Mouse (Mus musculus) thymus, adult 2 months (tissue): Measurements from ENCODE around the gene Gclc. TPM values are rescaled to one million over a fixed set of nuclear protein-coding genes. Genes with fewer than 3 reads are reported as not detected.

ENCODE experiments used
- DNase-seq: peaks from one replicate; pipeline ENCODE4 v3.0.0; 2021
- H3K27ac ChIP-seq: fragments of 200-500 bp; 2 replicates; pipeline ENCODE4 v1.5.1; 2012; ENCODE audit warnings: low read length, control low read depth; ENCODE audit not compliant: control insufficient read depth, insufficient read depth
- H3K27me3 ChIP-seq: fragments of 200-500 bp; 2 replicates; pipeline ENCODE4 v1.6.1; 2012; ENCODE audit warnings: mild to moderate bottlenecking, low read length, moderate library complexity, mixed read lengths; ENCODE audit not compliant: control insufficient read depth, insufficient read depth
- H3K36me3 ChIP-seq: fragments of 200-500 bp; 2 replicates; pipeline ENCODE4 v1.6.1; 2012; ENCODE audit warnings: mild to moderate bottlenecking, low read length, moderate library complexity; ENCODE audit not compliant: control insufficient read depth, insufficient read depth
- H3K4me1 ChIP-seq: fragments of 200-500 bp; replicated peaks from 2 replicates; pipeline ENCODE4 v1.6.1; 2012; ENCODE audit warnings: low read length; ENCODE audit not compliant: control insufficient read depth, insufficient read depth
- H3K4me3 ChIP-seq: fragments of 200-500 bp; 2 replicates; pipeline ENCODE4 v1.5.1; 2012; ENCODE audit warnings: mild to moderate bottlenecking, low read length, control low read depth, moderate library complexity; ENCODE audit not compliant: control insufficient read depth, insufficient read depth
- CTCF ChIP-seq: fragments of 200-500 bp; IDR thresholded peaks from 2 replicates; pipeline ENCODE4 v1.5.1; 2012; ENCODE audit warnings: mild to moderate bottlenecking, control low read depth, low read length, moderate library complexity, borderline replicate concordance; ENCODE audit not compliant: control insufficient read depth, poor library complexity, insufficient read depth; ENCODE audit errors: extremely low read depth
- POLR2A ChIP-seq: fragments of 200-500 bp; IDR thresholded peaks from 2 replicates; pipeline ENCODE4 v1.6.1; 2012; ENCODE audit warnings: mild to moderate bottlenecking, low read length, control low read depth, moderate library complexity; ENCODE audit not compliant: control insufficient read depth, poor library complexity, insufficient read depth; ENCODE audit errors: extremely low read depth
- WGBS: fragments of 180-500 bp; shearing (Covaris S2); methylation state at CpG from one replicate; pipeline ENCODE4 v1.1.7; 2018; 5-methylcytosine and 5-hydroxymethylcytosine counted together
- polyA plus RNA-seq: library from polyadenylated mRNA; depleted of rRNA; stranded (reverse); fragments of >200 nt; gene quantifications from 2 replicates; pipeline ENCODE4 v1.2.3, GENCODE M21; 2012; rRNA removed

The Gclc gene
- polyA plus RNA-seq: 24.7 and 26.6 TPM in 2 replicates

DNA sequence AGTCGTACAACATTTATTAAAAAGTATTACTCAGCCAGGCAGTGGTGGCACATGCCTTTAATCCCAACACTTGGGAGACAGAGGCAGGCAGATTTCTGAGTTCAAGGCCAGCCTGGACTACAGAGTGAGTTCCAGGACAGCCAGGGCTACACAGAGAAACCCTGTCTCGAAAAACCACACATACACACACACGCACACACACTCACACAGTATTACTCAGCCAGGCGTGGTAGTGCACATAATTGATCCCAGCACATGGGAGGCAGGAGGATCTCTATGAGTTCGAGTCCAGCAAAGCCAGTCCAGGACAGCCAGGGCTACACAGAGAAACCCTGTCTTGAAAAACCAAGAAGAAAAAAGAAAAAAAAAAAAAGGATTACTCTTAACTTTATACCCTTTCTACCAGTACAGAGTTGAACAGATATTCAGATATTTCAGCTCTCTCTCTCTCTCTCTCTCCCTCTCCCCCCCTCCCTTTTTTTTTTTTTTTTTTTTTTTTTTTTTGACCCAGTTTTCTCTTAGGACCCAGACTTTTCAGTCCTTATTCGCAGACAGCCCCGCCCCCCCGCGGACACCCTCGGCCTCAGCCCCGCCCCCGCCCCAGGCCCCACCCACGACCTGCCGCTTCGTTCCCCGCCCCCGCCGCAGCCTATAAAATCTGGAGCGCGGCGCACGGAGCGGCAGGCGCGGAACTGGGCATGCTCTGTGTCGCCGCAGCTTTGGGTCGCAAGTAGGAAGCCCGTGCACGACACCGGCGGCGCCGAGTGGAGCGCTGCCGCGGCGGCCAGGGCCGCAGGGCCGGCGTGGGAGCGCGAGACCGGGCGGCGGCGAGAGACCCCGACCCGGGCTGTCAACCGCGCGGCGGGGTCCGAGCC is at the start of gene Gclc:
TSS of gene Gclc (plus strand) at position 683 of the 875 bp plus-strand sequence.
- Histone ChIP-seq H3K27me3 (no peaks in the 10 kb centered on the region), H3K36me3 (no peaks in the 10 kb centered on the region), H3K4me1 (peaks cover 12% of the 10 kb centered on the region), H3K27ac (no peak within 1 kb of the TSS), H3K4me3 (peak within 1 kb of the TSS; percentile 91)
- WGBS: 10% methylated on average over 53 of the region's 54 CpGs
- peak; percentile 90 for DNase-seq
- TF ChIP-seq CTCF (no peak), POLR2A (peak; percentile 85)

DNA sequence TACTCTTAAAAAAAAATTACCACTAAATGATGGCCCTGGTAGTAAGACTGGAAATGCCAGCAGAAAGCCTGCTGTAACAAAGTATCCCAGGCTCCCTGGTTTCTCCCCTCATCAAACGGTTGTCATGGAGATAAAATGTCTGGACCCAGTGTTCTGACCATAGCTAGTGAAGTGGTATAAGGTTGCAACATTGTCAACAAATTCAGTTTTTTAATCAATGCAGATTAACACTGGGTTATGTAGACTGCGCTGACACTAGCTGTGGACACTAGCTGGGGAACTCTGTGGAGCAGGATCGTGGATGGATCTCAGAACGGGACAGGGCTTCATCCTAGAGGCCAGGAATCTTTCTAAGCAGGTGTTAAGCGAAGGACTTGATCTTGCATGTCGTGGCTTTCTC is 47.8 kb upstream of the Gclc start:
- no peaks in the 10 kb centered on the region for H3K4me1 ChIP-seq
- no peaks in the 10 kb centered on the region for H3K36me3 ChIP-seq
- H3K27me3 ChIP-seq: no peaks in the 10 kb centered on the region
- no peak for DNase-seq
- 96% methylated on average over 6 of the region's 6 CpGs for WGBS
- no peak overlapping the region for H3K4me3 ChIP-seq
- TF ChIP-seq POLR2A (no peak), CTCF (no peak)
- H3K27ac ChIP-seq: no peak overlapping the region

DNA sequence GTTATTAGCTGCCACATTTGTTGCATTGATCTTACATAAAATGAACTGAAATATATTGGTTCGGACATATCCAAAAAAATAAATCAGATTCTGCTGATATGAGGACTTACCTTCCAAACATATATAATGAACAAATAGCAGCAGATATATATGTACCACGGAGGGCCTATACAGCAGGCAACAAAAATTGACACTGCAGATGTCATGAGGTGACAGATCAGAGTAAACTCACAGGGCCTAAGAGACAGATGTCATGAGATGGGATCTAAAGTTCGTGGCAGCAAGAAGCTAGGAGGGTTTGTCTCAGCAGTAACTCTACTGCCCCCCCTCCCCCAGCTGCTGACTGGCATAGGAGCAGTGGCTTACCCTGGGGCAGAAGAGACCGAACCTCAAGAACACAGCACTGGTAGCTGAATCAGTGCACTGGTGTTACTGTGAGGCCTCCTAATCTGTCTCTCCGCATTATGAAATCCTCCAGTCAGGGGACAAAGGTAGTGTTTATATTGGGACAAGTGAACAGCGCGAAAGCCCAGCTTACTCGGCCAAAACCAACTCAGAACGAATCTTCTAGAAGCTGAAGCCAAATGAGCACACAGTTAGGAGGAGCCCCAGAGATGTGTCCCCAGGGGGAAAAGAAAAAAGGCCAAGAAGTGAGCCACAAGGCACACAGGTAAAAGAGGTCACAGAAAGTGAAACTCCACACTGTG is 46.7 kb upstream of the Gclc start:
- no peak for DNase-seq
- Histone ChIP-seq H3K36me3 (no peaks in the 10 kb centered on the region), H3K4me1 (no peaks in the 10 kb centered on the region; the same call in 1 of the 2 replicates), H3K27ac (no peak overlapping the region), H3K27me3 (no peaks in the 10 kb centered on the region), H3K4me3 (no peak overlapping the region)
- no peak for TF ChIP-seq POLR2A
- no peak for TF ChIP-seq CTCF
- WGBS: 87% methylated on average over 9 of the region's 9 CpGs

DNA sequence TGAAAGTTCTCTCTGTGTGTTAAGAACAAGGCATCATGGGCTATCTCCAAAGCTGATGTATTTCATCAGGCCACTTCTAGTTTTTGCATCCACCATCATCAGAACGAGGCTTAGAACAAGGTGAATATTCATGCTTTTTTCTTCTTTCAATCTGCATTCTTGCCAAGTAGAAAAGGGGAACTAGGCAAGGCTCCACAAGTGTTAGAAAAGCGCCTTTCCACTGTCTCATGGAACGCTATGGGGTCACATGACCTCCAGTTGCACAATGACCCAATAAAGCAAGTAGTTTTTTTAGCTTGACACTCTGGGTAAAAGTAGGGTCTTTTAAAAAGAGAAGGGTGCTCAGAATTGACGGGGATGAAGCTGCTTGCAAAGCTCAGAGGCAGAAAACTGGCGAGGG is 45.4 kb upstream of the Gclc start:
- Histone ChIP-seq H3K4me3 (no peak overlapping the region), H3K4me1 (no peaks in the 10 kb centered on the region; the same call in 1 of the 2 replicates), H3K27ac (no peak overlapping the region), H3K36me3 (no peaks in the 10 kb centered on the region), H3K27me3 (no peaks in the 10 kb centered on the region)
- DNase-seq: no peak
- TF ChIP-seq POLR2A (no peak), CTCF (no peak)
- WGBS: 41% methylated on average over 5 of the region's 5 CpGs

DNA sequence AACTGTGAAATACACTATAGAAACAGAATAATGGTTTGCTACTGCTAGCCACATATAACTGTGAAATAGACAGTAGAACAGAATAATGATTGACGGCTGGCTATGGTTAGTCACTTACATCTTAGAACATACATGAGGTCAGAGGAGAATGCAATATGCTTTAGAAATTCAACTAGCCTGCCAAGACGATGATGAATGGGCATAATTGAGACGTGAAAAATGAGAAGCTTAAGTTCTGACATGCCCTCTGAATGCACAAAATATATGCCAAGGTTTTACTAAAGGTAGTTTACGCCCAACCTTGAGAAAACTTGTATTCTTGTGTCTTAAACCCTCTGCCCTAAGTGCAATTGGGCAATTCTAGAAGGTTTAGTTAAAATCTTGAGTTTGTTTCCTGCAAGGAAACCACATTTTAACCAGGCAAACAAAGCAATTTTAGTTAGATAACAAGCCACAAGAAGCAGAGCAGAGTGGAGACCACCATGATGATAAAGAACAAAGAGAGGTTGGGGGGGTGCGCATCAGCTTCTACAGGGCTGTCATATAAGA is 43.2 kb upstream of the Gclc start:
- WGBS: 18% methylated on average over 5 of the region's 5 CpGs
- no peak overlapping the region for H3K27ac ChIP-seq
- no peak overlapping the region for H3K4me3 ChIP-seq
- no peaks in the 10 kb centered on the region for H3K36me3 ChIP-seq
- no peaks in the 10 kb centered on the region; the same call in 1 of the 2 replicates for H3K4me1 ChIP-seq
- no peaks in the 10 kb centered on the region for H3K27me3 ChIP-seq
- DNase-seq: no peak
- no peak for TF ChIP-seq POLR2A
- no peak for TF ChIP-seq CTCF

DNA sequence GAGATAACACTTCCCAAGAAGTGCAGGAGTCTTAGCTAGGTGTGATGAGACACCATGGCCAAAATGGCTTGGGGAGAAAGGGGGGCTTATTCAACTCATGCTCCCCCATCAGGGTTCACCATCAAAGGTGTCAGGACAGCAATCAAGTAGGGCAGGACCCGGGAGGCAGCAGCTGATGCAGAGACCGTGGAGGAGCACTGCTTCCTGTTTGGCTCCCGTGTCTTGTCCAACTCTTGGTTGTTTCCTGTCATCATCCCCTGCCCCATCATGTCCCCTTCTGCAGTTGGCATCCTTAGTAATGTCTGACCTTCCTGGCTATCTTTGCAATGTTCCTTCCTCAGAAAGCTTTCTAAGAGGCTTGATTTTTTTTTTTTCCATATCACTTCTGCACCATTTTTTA is 41.5 kb upstream of the Gclc start:
- TF ChIP-seq POLR2A: no peak
- no peak for TF ChIP-seq CTCF
- H3K27me3 ChIP-seq: no peaks in the 10 kb centered on the region
- no peak overlapping the region for H3K4me3 ChIP-seq
- no peaks in the 10 kb centered on the region for H3K36me3 ChIP-seq
- WGBS: 7% methylated on average over 3 of the region's 3 CpGs
- H3K27ac ChIP-seq: no peak overlapping the region
- no peaks in the 10 kb centered on the region; the same call in 1 of the 2 replicates for H3K4me1 ChIP-seq
- DNase-seq: no peak
